Mouse (Mus musculus) neutrophil, adult 65 days (primary cell): ENCODE measurements around the gene Lrif1. TPM values are rescaled to one million over a fixed set of nuclear protein-coding genes. Genes with fewer than 3 reads are reported as not detected.

Experiments
- total RNA-seq: library from RNA; stranded (reverse); gene quantifications from 2 replicates; pipeline ENCODE4 v1.2.4, GENCODE M21; 2023

Lrif1 gene
- 26.7 and 34.1 TPM in 2 replicates for total RNA-seq

DNA sequence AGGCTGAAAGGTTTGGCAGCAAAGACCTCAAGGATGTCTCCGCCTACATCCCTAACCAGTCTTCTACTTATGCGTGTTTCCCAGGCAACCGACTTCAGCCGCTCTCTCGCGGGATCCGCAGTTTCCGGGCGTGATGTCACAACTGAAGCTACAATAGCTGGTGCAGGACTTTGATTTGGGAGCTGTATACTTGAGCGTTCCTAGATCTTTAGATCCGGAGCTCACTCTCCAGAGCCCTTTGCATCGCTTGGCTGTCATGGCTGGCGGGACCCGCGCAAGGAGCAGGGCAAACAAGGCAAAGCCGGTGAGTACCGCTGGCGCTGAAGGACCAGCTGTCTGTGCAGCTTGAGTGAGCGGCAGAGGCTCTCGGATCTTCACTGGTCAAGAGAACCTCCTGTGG is at the start of gene Lrif1:
Gene Lrif1 (plus strand): TSS at position 158 of the 400 bp plus-strand sequence.

Other genes starting within 250 kb of the Lrif1 start
- gene Dennd2d, start 202.6 kb upstream of the Lrif1 start, total RNA-seq: 41.2 and 44.5 TPM in 2 replicates
- 46.5 and 48.7 TPM in 2 replicates for gene Dram2, start 137.2 kb upstream of the Lrif1 start, total RNA-seq
- 48.6 and 59.4 TPM in 2 replicates for gene Cept1, start 137.2 kb upstream of the Lrif1 start, total RNA-seq
- gene Cd53, start 105.2 kb downstream of the Lrif1 start, total RNA-seq: 646 and 680 TPM in 2 replicates
- gene Olfr266, start 141.3 kb downstream of the Lrif1 start, total RNA-seq: not detected in 2 replicates